Mouse (Mus musculus): ENCODE results near the gene Plcb4.

DNA sequence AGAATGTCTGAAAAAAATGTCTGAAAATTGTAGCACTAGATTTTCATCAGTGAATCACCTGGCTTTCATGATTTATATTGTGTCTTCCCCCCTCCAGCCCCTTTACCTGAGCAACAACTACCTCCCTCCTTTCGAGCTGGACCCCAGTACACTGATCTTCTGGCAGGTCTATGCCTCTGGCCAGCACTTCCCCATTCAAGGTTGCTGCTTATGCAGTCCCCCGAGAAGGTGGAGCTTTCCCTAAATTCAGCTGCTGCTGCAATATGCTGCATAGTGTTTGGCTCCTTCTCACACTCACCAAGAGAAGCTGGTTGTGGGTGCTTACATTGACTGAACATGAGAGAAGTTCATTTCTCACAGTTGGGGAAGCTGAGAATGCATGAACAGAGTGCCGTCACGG, 273.8 kb downstream of the Plcb4 start:
- no peak for TF ChIP-seq CTCF (IDR thresholded peaks at IDR 0.05; ENCODE audit: borderline replicate concordance, insufficient read depth, low read length)
- no peak for TF ChIP-seq POLR2A (IDR thresholded peaks at IDR 0.05; ENCODE audit: low read depth, low read length)
